Mouse (Mus musculus): Measurements from ENCODE around the gene Gabrb1. TPM values are rescaled to one million over a fixed set of nuclear protein-coding genes. Genes with fewer than 3 reads are reported as not detected.
A peak's percentile ranks its signal among the peaks of the same experiment; 100 is the strongest.
"Not testable (repeated sequence)": the region's sequence is repeated elsewhere in the genome, so short reads cannot be mapped to it uniquely, and the experiment has no call there.

Gabrb1 gene
- polyA plus RNA-seq, 1 experiment from 2014 or later = 2.7 TPM

- no peak overlapping the region for H3K9ac ChIP-seq
- no peak overlapping the region for H3K4me3 ChIP-seq
- no peaks in the 10 kb centered on the region for H3K9me3 ChIP-seq
- H3K27me3 ChIP-seq = no peaks in the 10 kb centered on the region
- no peaks in the 10 kb centered on the region for H3K4me1 ChIP-seq
- no peak overlapping the region for H3K27ac ChIP-seq
- H3K4me2 ChIP-seq = no peak overlapping the region
- WGBS = 84% methylated on average over 2 of the region's 2 CpGs
- no peaks in the 10 kb centered on the region for H3K36me3 ChIP-seq
- ATAC-seq (ENCODE audit: insufficient number of reproducible peaks, insufficient read depth, low FRiP score, low TSS enrichment, low read depth) = no peak
Observed at GRCm38 (mm10) chr5:72046261-72046660, 388.3 kb downstream of the Gabrb1 start.

GRCm38 (mm10) chr5:72064079-72064478 is 406.2 kb downstream of the Gabrb1 start:
- 0 out of 2 replicates have a peak, but pooled peaks cover 2% of the 10 kb centered on the region for H3K4me1 ChIP-seq
- no peaks in the 10 kb centered on the region for H3K36me3 ChIP-seq
- ATAC-seq (ENCODE audit: insufficient number of reproducible peaks, insufficient read depth, low FRiP score, low TSS enrichment, low read depth) = no peak
- no peak overlapping the region for H3K4me3 ChIP-seq
- H3K4me2 ChIP-seq = no peak overlapping the region
- whole genome bisulfite sequencing = 57% methylated on average over 1 of the region's 1 CpGs
- H3K9ac ChIP-seq = no peak overlapping the region
- H3K27me3 ChIP-seq = no peaks in the 10 kb centered on the region
- H3K9me3 ChIP-seq = no peaks in the 10 kb centered on the region
- no peak overlapping the region for H3K27ac ChIP-seq

- ATAC-seq (ENCODE audit: insufficient number of reproducible peaks, insufficient read depth, low FRiP score, low TSS enrichment, low read depth) = no peak
- Histone ChIP-seq H3K27ac (peak overlapping the region; percentile 84), H3K4me1 (0 out of 2 replicates have a peak, but pooled peaks cover 4% of the 10 kb centered on the region), H3K4me3 (no peak overlapping the region), H3K9ac (no peak overlapping the region), H3K9me3 (no peaks in the 10 kb centered on the region), H3K27me3 (no peaks in the 10 kb centered on the region), H3K36me3 (no peaks in the 10 kb centered on the region), H3K4me2 (no peak overlapping the region)
- whole genome bisulfite sequencing = 28% methylated on average over 6 of the region's 6 CpGs
Observed at GRCm38 (mm10) chr5:72068826-72069225, 410.9 kb downstream of the Gabrb1 start.

GRCm38 (mm10) chr5:72069398-72069797 is 411.5 kb downstream of the Gabrb1 start:
- not testable (repeated sequence) for H3K4me1 ChIP-seq; H3K4me2 ChIP-seq; H3K9ac ChIP-seq; H3K36me3 ChIP-seq; H3K27me3 ChIP-seq; H3K9me3 ChIP-seq; ATAC-seq (ENCODE audit: insufficient number of reproducible peaks, insufficient read depth, low FRiP score, low TSS enrichment, low read depth); H3K4me3 ChIP-seq
- H3K27ac ChIP-seq = peak overlapping the region; percentile 84
- 80% methylated on average over 7 of the region's 7 CpGs for WGBS

- Histone ChIP-seq H3K9me3 (no peaks in the 10 kb centered on the region), H3K27me3 (no peaks in the 10 kb centered on the region), H3K4me1 (no peaks in the 10 kb centered on the region), H3K9ac (no peak overlapping the region), H3K36me3 (no peaks in the 10 kb centered on the region), H3K27ac (no peak overlapping the region), H3K4me3 (no peak overlapping the region), H3K4me2 (no peak overlapping the region)
- ATAC-seq (ENCODE audit: insufficient number of reproducible peaks, insufficient read depth, low FRiP score, low TSS enrichment, low read depth) = no peak
- 90% methylated on average over 6 of the region's 6 CpGs for WGBS
Observed at GRCm38 (mm10) chr5:72076781-72077180, 418.9 kb downstream of the Gabrb1 start.

GRCm38 (mm10) chr5:72086518-72086917 is 428.6 kb downstream of the Gabrb1 start:
- H3K36me3 ChIP-seq = no peaks in the 10 kb centered on the region
- H3K27ac ChIP-seq = no peak overlapping the region
- ATAC-seq (ENCODE audit: insufficient number of reproducible peaks, insufficient read depth, low FRiP score, low TSS enrichment, low read depth) = peak; percentile 67
- no peaks in the 10 kb centered on the region for H3K27me3 ChIP-seq
- no peak overlapping the region for H3K4me2 ChIP-seq
- whole genome bisulfite sequencing = 89% methylated on average over 1 of the region's 1 CpGs
- no peaks in the 10 kb centered on the region for H3K9me3 ChIP-seq
- H3K4me3 ChIP-seq = no peak overlapping the region
- H3K9ac ChIP-seq = no peak overlapping the region
- no peaks in the 10 kb centered on the region for H3K4me1 ChIP-seq

GRCm38 (mm10) chr5:72094582-72094981 is 436.7 kb downstream of the Gabrb1 start:
- no peaks in the 10 kb centered on the region for H3K4me1 ChIP-seq
- H3K27me3 ChIP-seq = no peaks in the 10 kb centered on the region
- no peaks in the 10 kb centered on the region for H3K9me3 ChIP-seq
- WGBS = 49% methylated on average over 7 of the region's 7 CpGs
- H3K36me3 ChIP-seq = no peaks in the 10 kb centered on the region
- ATAC-seq (ENCODE audit: insufficient number of reproducible peaks, insufficient read depth, low FRiP score, low TSS enrichment, low read depth) = no peak
- no peak overlapping the region for H3K4me2 ChIP-seq
- no peak overlapping the region for H3K9ac ChIP-seq
- H3K27ac ChIP-seq = no peak overlapping the region
- H3K4me3 ChIP-seq = no peak overlapping the region

GRCm38 (mm10) chr5:72095015-72095414 is 437.1 kb downstream of the Gabrb1 start:
- Histone ChIP-seq H3K36me3 (no peaks in the 10 kb centered on the region), H3K4me3 (no peak overlapping the region), H3K27me3 (no peaks in the 10 kb centered on the region), H3K4me1 (no peaks in the 10 kb centered on the region), H3K9ac (no peak overlapping the region), H3K4me2 (no peak overlapping the region), H3K9me3 (no peaks in the 10 kb centered on the region), H3K27ac (no peak overlapping the region)
- ATAC-seq (ENCODE audit: insufficient number of reproducible peaks, insufficient read depth, low FRiP score, low TSS enrichment, low read depth) = no peak
- WGBS = 95% methylated on average over 2 of the region's 2 CpGs

- Histone ChIP-seq H3K4me2 (no peak overlapping the region), H3K4me3 (no peak overlapping the region), H3K4me1 (no peaks in the 10 kb centered on the region), H3K36me3 (no peaks in the 10 kb centered on the region), H3K27ac (no peak overlapping the region), H3K27me3 (no peaks in the 10 kb centered on the region), H3K9ac (no peak overlapping the region), H3K9me3 (no peaks in the 10 kb centered on the region)
- 69% methylated on average over 7 of the region's 7 CpGs for WGBS
- no peak for ATAC-seq (ENCODE audit: insufficient number of reproducible peaks, insufficient read depth, low FRiP score, low TSS enrichment, low read depth)
Observed at GRCm38 (mm10) chr5:72104274-72104921, 446.5 kb downstream of the Gabrb1 start.

GRCm38 (mm10) chr5:72122414-72123037 is 464.6 kb downstream of the Gabrb1 start:
- no peak overlapping the region for H3K9ac ChIP-seq
- WGBS = 75% methylated on average over 6 of the region's 6 CpGs
- no peaks in the 10 kb centered on the region for H3K36me3 ChIP-seq
- no peak overlapping the region for H3K4me3 ChIP-seq
- no peaks in the 10 kb centered on the region for H3K27me3 ChIP-seq
- H3K4me1 ChIP-seq = no peaks in the 10 kb centered on the region
- H3K27ac ChIP-seq = 0 out of 2 replicates have a peak overlapping the region, but pooled peaks have one; percentile 3
- H3K4me2 ChIP-seq = no peak overlapping the region
- ATAC-seq (ENCODE audit: insufficient number of reproducible peaks, insufficient read depth, low FRiP score, low TSS enrichment, low read depth) = peak; percentile 64; the same call in 1 of the 2 replicates
- H3K9me3 ChIP-seq = no peaks in the 10 kb centered on the region

GRCm38 (mm10) chr5:72126681-72127080 is 468.8 kb downstream of the Gabrb1 start:
- 79% methylated on average over 4 of the region's 4 CpGs for WGBS

GRCm38 (mm10) chr5:72133906-72134305 is 476.0 kb downstream of the Gabrb1 start:
- WGBS = 67% methylated on average over 2 of the region's 2 CpGs
- no peak overlapping the region for H3K4me2 ChIP-seq
- no peak overlapping the region for H3K27ac ChIP-seq
- no peak overlapping the region for H3K9ac ChIP-seq
- no peak for ATAC-seq (ENCODE audit: insufficient number of reproducible peaks, insufficient read depth, low FRiP score, low TSS enrichment, low read depth)
- no peaks in the 10 kb centered on the region for H3K4me1 ChIP-seq
- H3K36me3 ChIP-seq = no peaks in the 10 kb centered on the region
- no peaks in the 10 kb centered on the region for H3K9me3 ChIP-seq
- no peak overlapping the region for H3K4me3 ChIP-seq
- no peaks in the 10 kb centered on the region for H3K27me3 ChIP-seq

More at GRCm38 (mm10) chr5:72126681-72127080, 468.8 kb downstream of the Gabrb1 start:
- Histone ChIP-seq H3K4me1 (no peaks in the 10 kb centered on the region), H3K27me3 (no peaks in the 10 kb centered on the region), H3K4me2 (no peak overlapping the region), H3K4me3 (no peak overlapping the region), H3K9me3 (no peaks in the 10 kb centered on the region), H3K9ac (no peak overlapping the region), H3K36me3 (no peaks in the 10 kb centered on the region), H3K27ac (no peak overlapping the region)
- no peak for ATAC-seq (ENCODE audit: insufficient number of reproducible peaks, insufficient read depth, low FRiP score, low TSS enrichment, low read depth)
